Mouse (Mus musculus) erythroblast, embryonic 14.5 days (primary cell): ENCODE results near the gene Dsp. TPM values are rescaled to one million over a fixed set of nuclear protein-coding genes. Genes with fewer than 3 reads are reported as not detected.

Source experiments
- H3K27me3 ChIP-seq: 2 replicates; pipeline ENCODE4 v1.6.1; 2012; ENCODE audit warnings: inconsistent platforms; ENCODE audit not compliant: control insufficient read depth
- H3K36me3 ChIP-seq: 2 replicates; pipeline ENCODE4 v1.6.1; 2012; ENCODE audit warnings: mild to moderate bottlenecking, inconsistent platforms; ENCODE audit not compliant: control insufficient read depth
- H3K4me1 ChIP-seq: 2 replicates; pipeline ENCODE4 v1.6.1; 2012; ENCODE audit warnings: inconsistent platforms; ENCODE audit not compliant: control insufficient read depth
- H3K4me3 ChIP-seq: replicated peaks from 2 replicates; pipeline ENCODE3; 2012; ENCODE audit warnings: moderate library complexity, mild to moderate bottlenecking, inconsistent platforms
- H3K9me3 ChIP-seq: 2 replicates; pipeline ENCODE4 v1.6.1; 2012; ENCODE audit warnings: low read length, inconsistent platforms, mixed read lengths; ENCODE audit not compliant: control insufficient read depth
- GATA1 ChIP-seq: IDR thresholded peaks from 2 replicates; pipeline ENCODE4 v1.6.1; 2012; ENCODE audit warnings: low read length, inconsistent platforms, mixed read lengths
- TAL1 ChIP-seq: IDR thresholded peaks from 3 replicates; pipeline ENCODE4 v1.6.1; 2012; ENCODE audit warnings: low read length, inconsistent platforms, mixed read lengths
- polyA plus RNA-seq: library from polyadenylated mRNA; stranded (reverse); fragments of >175 nt; gene quantifications from 2 replicates; pipeline ENCODE4 v1.2.3, GENCODE M21; 2012

Gene Dsp
- polyA plus RNA-seq, 1 experiment = not detected

GRCm38 (mm10) chr13:38133016-38133528, 18.0 kb upstream of the Dsp start:
- Histone ChIP-seq H3K27me3 (no peaks in the 10 kb centered on the region), H3K4me3 (no peak overlapping the region), H3K9me3 (no peaks in the 10 kb centered on the region), H3K4me1 (no peaks in the 10 kb centered on the region), H3K36me3 (no peaks in the 10 kb centered on the region)
- TF ChIP-seq GATA1 (no peak), TAL1 (no peak)

GRCm38 (mm10) chr13:38140521-38140920, 10.6 kb upstream of the Dsp start:
- Histone ChIP-seq H3K27me3 (peaks cover 7% of the 10 kb centered on the region), H3K36me3 (no peaks in the 10 kb centered on the region), H3K4me3 (no peak overlapping the region), H3K9me3 (no peaks in the 10 kb centered on the region), H3K4me1 (no peaks in the 10 kb centered on the region)
- TF ChIP-seq TAL1 (no peak), GATA1 (no peak)

- Histone ChIP-seq H3K4me1 (no peaks in the 10 kb centered on the region), H3K36me3 (no peaks in the 10 kb centered on the region), H3K27me3 (peaks cover 33% of the 10 kb centered on the region), H3K4me3 (no peak overlapping the region), H3K9me3 (no peaks in the 10 kb centered on the region)
- TF ChIP-seq TAL1 (no peak), GATA1 (no peak)
These were observed 6.0 kb upstream of the Dsp start for GRCm38 (mm10) chr13:38144962-38145713.

- H3K4me3 ChIP-seq = no peak overlapping the region
- H3K9me3 ChIP-seq = peaks cover 5% of the 10 kb centered on the region; the same call in 1 of the 2 replicates
- H3K27me3 ChIP-seq = peaks cover 65% of the 10 kb centered on the region
- H3K4me1 ChIP-seq = peaks cover 3% of the 10 kb centered on the region
- no peaks in the 10 kb centered on the region for H3K36me3 ChIP-seq
- no peak for TF ChIP-seq GATA1
These were observed 2.7 kb upstream of the Dsp start for GRCm38 (mm10) chr13:38148348-38148747.

GRCm38 (mm10) chr13:38151671-38152428, 756 bp downstream of the Dsp start:
- peaks cover 5% of the 10 kb centered on the region; the same call in 1 of the 2 replicates for H3K9me3 ChIP-seq
- TF ChIP-seq TAL1 (no peak), GATA1 (no peak)
- no peaks in the 10 kb centered on the region for H3K36me3 ChIP-seq
- peaks cover 73% of the 10 kb centered on the region for H3K27me3 ChIP-seq
- peaks cover 3% of the 10 kb centered on the region for H3K4me1 ChIP-seq
- H3K4me3 ChIP-seq = peak overlapping the region; percentile 42

- Histone ChIP-seq H3K36me3 (no peaks in the 10 kb centered on the region), H3K9me3 (peaks cover 5% of the 10 kb centered on the region; the same call in 1 of the 2 replicates), H3K4me3 (peak overlapping the region; percentile 42), H3K27me3 (peaks cover 73% of the 10 kb centered on the region), H3K4me1 (peaks cover 3% of the 10 kb centered on the region)
- no peak for TF ChIP-seq TAL1
These were observed 1.4 kb downstream of the Dsp start for GRCm38 (mm10) chr13:38152429-38153035.

GRCm38 (mm10) chr13:38155523-38155922, 4.4 kb downstream of the Dsp start:
- Histone ChIP-seq H3K27me3 (peaks cover 52% of the 10 kb centered on the region), H3K4me1 (peaks cover 3% of the 10 kb centered on the region), H3K9me3 (peaks cover 5% of the 10 kb centered on the region; the same call in 1 of the 2 replicates), H3K4me3 (no peak overlapping the region), H3K36me3 (no peaks in the 10 kb centered on the region)
- no peak for TF ChIP-seq GATA1
- TF ChIP-seq TAL1 = no peak

- Histone ChIP-seq H3K9me3 (no peaks in the 10 kb centered on the region), H3K4me3 (no peak overlapping the region), H3K27me3 (peaks cover 31% of the 10 kb centered on the region), H3K36me3 (no peaks in the 10 kb centered on the region), H3K4me1 (no peaks in the 10 kb centered on the region)
- no peak for TF ChIP-seq TAL1
- no peak for TF ChIP-seq GATA1
These were observed 6.5 kb downstream of the Dsp start for GRCm38 (mm10) chr13:38157635-38158034.

- no peaks in the 10 kb centered on the region for H3K36me3 ChIP-seq
- no peaks in the 10 kb centered on the region for H3K9me3 ChIP-seq
- TF ChIP-seq TAL1 (no peak), GATA1 (no peak)
- H3K4me3 ChIP-seq = no peak overlapping the region
- H3K27me3 ChIP-seq = peaks cover 3% of the 10 kb centered on the region
- no peaks in the 10 kb centered on the region for H3K4me1 ChIP-seq
These were observed 10.9 kb downstream of the Dsp start for GRCm38 (mm10) chr13:38162002-38162401.
